Mouse (Mus musculus): ENCODE results near the gene Chtop. TPM values are rescaled to one million over a fixed set of nuclear protein-coding genes. Genes with fewer than 3 reads are reported as not detected.

Gene Chtop
- polyA plus RNA-seq, 1 experiment from 2014 or later: 92.0 TPM

DNA sequence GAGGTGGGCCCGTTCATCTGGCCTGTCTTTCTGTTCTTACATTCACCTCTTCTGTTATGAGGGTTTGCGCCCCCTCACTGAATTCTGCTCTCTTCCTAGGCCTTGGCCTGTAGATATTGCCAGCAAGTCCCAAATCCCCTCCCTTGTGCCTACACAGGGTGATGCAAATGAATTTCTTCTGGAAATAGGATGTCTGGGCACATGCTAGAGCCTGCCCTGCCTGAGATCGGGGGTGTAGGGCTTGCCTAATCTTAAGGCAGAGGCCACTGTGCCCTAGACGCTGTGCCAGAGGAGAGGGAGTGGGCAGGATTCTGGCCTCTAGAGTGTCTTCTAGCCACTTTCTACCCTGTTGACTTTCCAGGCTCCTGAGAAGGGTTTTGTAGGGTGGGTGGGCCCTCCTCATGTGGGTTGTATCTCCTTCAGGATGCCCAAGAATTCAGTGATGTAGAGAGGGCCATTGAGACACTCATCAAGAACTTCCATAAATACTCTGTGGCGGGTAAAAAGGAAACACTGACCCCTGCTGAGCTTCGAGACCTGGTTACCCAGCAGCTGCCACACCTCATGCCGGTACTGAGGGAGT, 18.1 kb upstream of the Chtop start:
- Histone ChIP-seq H3K27ac (replicated peaks) (no peak overlapping the region), H3K4me2 (no peak overlapping the region), H3K9me3 (0 out of 2 replicates have a peak, but pooled peaks cover 5% of the 10 kb centered on the region), H3K9ac (no peak overlapping the region), H3K4me3 (no peak overlapping the region), H3K4me1 (peaks cover 6% of the 10 kb centered on the region; the same call in 1 of the 2 replicates), H3K36me3 (peaks cover 5% of the 10 kb centered on the region), H3K27me3 (replicated peaks) (no peaks in the 10 kb centered on the region)
- 80% methylated on average over 7 of the region's 7 CpGs for WGBS
- ATAC-seq (ENCODE audit: extremely low read depth, insufficient number of reproducible peaks, low FRiP score, low TSS enrichment): no peak

DNA sequence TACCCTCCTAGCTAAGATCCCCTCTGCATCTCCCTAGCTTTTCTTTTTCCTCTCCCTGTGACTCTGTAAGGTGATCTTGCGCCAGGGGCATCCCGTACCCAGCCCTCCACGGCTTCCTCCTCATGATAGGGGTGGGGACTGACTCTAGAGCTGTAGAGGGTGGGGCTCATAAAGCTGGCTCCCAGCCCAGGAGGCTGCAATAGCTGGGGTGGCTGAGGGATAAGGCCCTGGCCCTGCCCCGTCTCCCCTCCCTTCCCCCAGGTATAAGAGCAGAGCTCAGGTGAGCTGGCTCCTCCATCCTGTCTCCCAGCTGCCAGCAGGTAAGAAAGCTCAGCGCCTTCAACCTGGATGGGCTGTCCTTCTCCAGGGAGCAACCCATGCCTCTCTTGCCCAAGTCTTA, 17.3 kb upstream of the Chtop start, which contains the start of gene S100a14:
S100a14 (plus strand) TSS at position 277 of the 400 bp plus-strand sequence.
- no peak for ATAC-seq (ENCODE audit: extremely low read depth, insufficient number of reproducible peaks, low FRiP score, low TSS enrichment)
- H3K4me3 ChIP-seq: no peak within 1 kb of the TSS

DNA sequence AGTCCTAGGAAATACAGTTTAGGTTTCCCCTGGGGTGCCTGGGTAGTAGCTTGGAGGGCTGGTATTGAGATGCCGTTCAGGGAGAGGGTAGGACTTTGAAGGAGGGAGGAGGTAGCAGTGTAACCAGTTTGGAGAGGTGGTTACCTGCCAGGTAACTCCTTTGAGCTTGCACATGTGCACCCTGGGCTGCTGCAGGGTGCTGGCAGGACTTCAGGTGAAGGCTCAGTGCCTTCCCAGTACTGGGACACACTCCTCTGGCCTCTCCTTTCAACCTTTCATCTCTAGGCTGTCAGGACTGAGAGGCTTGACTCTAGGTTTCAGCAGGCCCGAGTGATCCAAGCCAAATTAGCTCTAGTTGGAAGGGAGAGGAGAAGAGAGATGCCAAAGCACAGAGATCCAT, 16.8 kb upstream of the Chtop start:
- no peaks in the 10 kb centered on the region for H3K27me3 ChIP-seq (replicated peaks)
- peaks cover 6% of the 10 kb centered on the region; the same call in 1 of the 2 replicates for H3K4me1 ChIP-seq
- H3K4me2 ChIP-seq: no peak overlapping the region
- peaks cover 5% of the 10 kb centered on the region for H3K36me3 ChIP-seq
- no peak overlapping the region for H3K9ac ChIP-seq
- 0 out of 2 replicates have a peak, but pooled peaks cover 5% of the 10 kb centered on the region for H3K9me3 ChIP-seq
- no peak overlapping the region for H3K27ac ChIP-seq (replicated peaks)
- 76% methylated on average over 2 of the region's 2 CpGs for WGBS
- no peak for ATAC-seq (ENCODE audit: extremely low read depth, insufficient number of reproducible peaks, low FRiP score, low TSS enrichment)
- H3K4me3 ChIP-seq: no peak overlapping the region

More for the DNA sequence above, 17.3 kb upstream of the Chtop start, which contains the start of gene S100a14:
- WGBS: 32% methylated on average over 5 of the region's 5 CpGs
- Histone ChIP-seq H3K36me3 (peaks cover 5% of the 10 kb centered on the region), H3K27me3 (replicated peaks) (no peaks in the 10 kb centered on the region), H3K4me1 (peaks cover 6% of the 10 kb centered on the region; the same call in 1 of the 2 replicates), H3K9ac (no peak within 1 kb of the TSS), H3K27ac (replicated peaks) (no peak within 1 kb of the TSS), H3K4me2 (no peak within 1 kb of the TSS), H3K9me3 (0 out of 2 replicates have a peak, but pooled peaks cover 5% of the 10 kb centered on the region)

DNA sequence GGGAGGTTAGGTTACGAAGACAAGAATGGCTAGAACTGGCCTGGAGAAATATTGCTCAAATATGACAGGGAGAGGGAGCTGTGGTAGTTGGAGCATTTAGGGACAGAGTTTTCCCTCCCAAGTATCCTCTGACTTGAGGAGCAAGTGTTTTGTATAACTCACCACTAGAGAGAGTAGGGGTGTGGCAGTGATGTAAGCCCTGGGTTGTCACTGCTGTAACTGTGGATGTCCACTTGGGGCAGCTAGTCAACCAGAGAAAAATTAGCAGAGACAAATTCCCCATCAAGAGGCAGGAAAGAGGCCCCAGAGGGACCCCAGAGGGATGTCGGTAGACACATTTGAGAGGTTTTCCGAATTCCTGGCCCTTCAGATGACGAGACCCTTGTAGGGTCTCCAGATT, 16.1 kb upstream of the Chtop start:
- ATAC-seq (ENCODE audit: extremely low read depth, insufficient number of reproducible peaks, low FRiP score, low TSS enrichment): no peak
- H3K4me1 ChIP-seq: peaks cover 6% of the 10 kb centered on the region; the same call in 1 of the 2 replicates
- H3K27me3 ChIP-seq (replicated peaks): no peaks in the 10 kb centered on the region
- no peak overlapping the region for H3K4me2 ChIP-seq
- H3K36me3 ChIP-seq: peaks cover 5% of the 10 kb centered on the region
- H3K9ac ChIP-seq: no peak overlapping the region
- H3K4me3 ChIP-seq: no peak overlapping the region
- WGBS: 51% methylated on average over 4 of the region's 4 CpGs
- 0 out of 2 replicates have a peak, but pooled peaks cover 5% of the 10 kb centered on the region for H3K9me3 ChIP-seq
- no peak overlapping the region for H3K27ac ChIP-seq (replicated peaks)

DNA sequence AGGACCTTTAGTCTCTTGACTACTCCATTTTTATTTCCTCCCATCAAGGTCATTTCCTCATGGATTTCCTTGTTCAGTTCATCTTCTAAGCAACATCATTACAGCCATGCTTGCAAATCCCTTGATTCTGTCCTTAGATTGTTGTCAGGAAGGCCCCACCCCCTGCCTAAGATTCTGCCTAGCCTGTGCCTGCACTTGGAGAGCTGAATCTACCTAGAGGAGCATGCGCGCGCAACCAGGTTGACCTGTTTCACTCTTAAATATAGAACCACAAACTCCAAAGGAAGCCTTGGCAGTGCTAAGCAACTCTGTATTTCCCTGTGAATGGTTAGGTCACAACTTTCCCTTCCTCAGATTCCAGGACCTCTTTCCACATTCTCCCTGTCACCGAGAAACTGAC, 8.4 kb upstream of the Chtop start:
- H3K27me3 ChIP-seq (replicated peaks): 0 out of 2 replicates have a peak, but pooled peaks cover 3% of the 10 kb centered on the region
- ATAC-seq (ENCODE audit: extremely low read depth, insufficient number of reproducible peaks, low FRiP score, low TSS enrichment): no peak
- 71% methylated on average over 4 of the region's 4 CpGs for WGBS

DNA sequence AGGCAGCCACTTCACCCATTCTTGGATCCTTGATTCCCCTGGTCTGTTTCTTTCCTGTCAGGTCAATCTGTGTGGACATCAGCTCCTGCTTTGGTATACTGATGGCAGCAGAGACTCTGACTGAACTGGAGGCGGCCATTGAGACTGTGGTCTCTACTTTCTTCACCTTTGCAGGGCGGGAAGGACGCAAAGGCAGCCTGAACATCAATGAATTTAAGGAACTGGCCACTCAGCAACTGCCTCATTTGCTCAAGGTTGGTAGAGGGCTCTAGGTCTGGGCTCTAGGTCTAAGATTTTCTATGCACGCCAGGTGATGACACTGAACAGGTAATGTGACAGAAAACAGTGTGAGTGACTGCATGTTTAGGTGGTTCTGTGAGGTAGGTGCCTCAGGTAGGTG, 6.5 kb upstream of the Chtop start:
- no peaks in the 10 kb centered on the region for H3K9me3 ChIP-seq
- peaks cover 5% of the 10 kb centered on the region for H3K36me3 ChIP-seq
- peaks cover 27% of the 10 kb centered on the region for H3K4me1 ChIP-seq
- H3K9ac ChIP-seq: no peak overlapping the region
- ATAC-seq (ENCODE audit: extremely low read depth, insufficient number of reproducible peaks, low FRiP score, low TSS enrichment): no peak
- peak overlapping the region; percentile 63; the same call in 1 of the 2 replicates for H3K4me3 ChIP-seq
- H3K4me2 ChIP-seq: peak overlapping the region; percentile 96
- 83% methylated on average over 4 of the region's 4 CpGs for WGBS
- 0 out of 2 replicates have a peak, but pooled peaks cover 9% of the 10 kb centered on the region for H3K27me3 ChIP-seq (replicated peaks)
- H3K27ac ChIP-seq (replicated peaks): no peak overlapping the region

More for the DNA sequence above, 8.4 kb upstream of the Chtop start:
- no peaks in the 10 kb centered on the region for H3K9me3 ChIP-seq
- H3K9ac ChIP-seq: no peak overlapping the region
- no peaks in the 10 kb centered on the region for H3K36me3 ChIP-seq
- no peak overlapping the region for H3K27ac ChIP-seq (replicated peaks)
- H3K4me2 ChIP-seq: no peak overlapping the region
- H3K4me3 ChIP-seq: no peak overlapping the region
- H3K4me1 ChIP-seq: peaks cover 22% of the 10 kb centered on the region

- H3K27ac ChIP-seq (replicated peaks): peak overlapping the region; percentile 79
- 17% methylated on average over 1 of the region's 1 CpGs for WGBS
- 0 out of 2 replicates have a peak, but pooled peaks cover 9% of the 10 kb centered on the region for H3K27me3 ChIP-seq (replicated peaks)
- ATAC-seq (ENCODE audit: extremely low read depth, insufficient number of reproducible peaks, low FRiP score, low TSS enrichment): no peak
- peak overlapping the region; percentile 82 for H3K9ac ChIP-seq
- H3K4me1 ChIP-seq: peaks cover 27% of the 10 kb centered on the region
- peak overlapping the region; percentile 96 for H3K4me2 ChIP-seq
- H3K4me3 ChIP-seq: peak overlapping the region; percentile 63
- H3K9me3 ChIP-seq: no peaks in the 10 kb centered on the region
- peaks cover 11% of the 10 kb centered on the region for H3K36me3 ChIP-seq
These were observed 5.9 kb upstream of the Chtop start for GRCm38 (mm10) chr3:90515242-90515641.

GRCm38 (mm10) chr3:90514691-90515090, 5.4 kb upstream of the Chtop start:
- peak overlapping the region; percentile 82 for H3K9ac ChIP-seq
- H3K36me3 ChIP-seq: peaks cover 11% of the 10 kb centered on the region
- H3K27ac ChIP-seq (replicated peaks): peak overlapping the region; percentile 79
- H3K9me3 ChIP-seq: no peaks in the 10 kb centered on the region
- ATAC-seq (ENCODE audit: extremely low read depth, insufficient number of reproducible peaks, low FRiP score, low TSS enrichment): peak; percentile 74
- H3K4me2 ChIP-seq: peak overlapping the region; percentile 96
- WGBS: 0% methylated on average over 10 of the region's 10 CpGs
- H3K27me3 ChIP-seq (replicated peaks): 0 out of 2 replicates have a peak, but pooled peaks cover 9% of the 10 kb centered on the region
- peak overlapping the region; percentile 63 for H3K4me3 ChIP-seq
- peaks cover 27% of the 10 kb centered on the region for H3K4me1 ChIP-seq

DNA sequence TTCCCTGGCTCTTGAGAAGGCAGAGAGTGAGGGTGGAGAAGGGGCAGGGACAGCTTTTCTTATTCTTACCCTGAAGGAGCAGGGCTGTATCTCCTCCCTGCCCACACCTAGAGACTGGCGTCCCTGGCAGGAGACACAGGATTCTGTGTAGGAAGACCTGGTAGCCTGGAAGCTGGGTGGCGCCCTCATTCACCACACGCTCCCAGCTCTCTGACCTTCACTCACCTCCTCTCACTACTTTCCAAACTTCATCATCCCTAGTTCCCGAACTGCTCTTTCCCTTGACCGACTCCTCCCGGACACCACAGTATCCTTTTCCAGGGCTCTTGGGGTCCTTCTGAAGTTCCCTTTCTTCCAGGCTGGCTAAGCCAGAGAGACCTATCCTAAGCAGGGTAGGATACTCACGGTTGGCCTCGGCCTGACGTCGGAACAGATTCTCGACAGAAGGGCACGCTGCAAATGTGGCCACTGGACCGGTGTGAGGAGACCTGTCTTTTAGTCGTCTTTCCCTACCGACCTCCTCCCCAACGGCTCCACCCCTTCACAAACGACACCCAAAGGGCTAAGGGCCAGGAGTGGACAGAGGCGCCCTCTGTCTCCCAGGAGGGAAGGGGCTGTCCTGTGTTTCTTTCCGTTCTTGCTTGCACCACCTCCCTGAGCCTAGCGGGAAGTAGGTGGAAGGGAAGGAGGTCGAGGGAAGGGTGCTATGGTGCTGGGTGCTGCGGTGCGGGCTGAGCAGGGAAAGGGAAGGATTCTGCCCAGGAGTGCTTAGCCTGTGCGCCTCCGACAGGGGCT, 4.7 kb upstream of the Chtop start, which contains the start of the genes S100a1 and S100a13:
S100a1 (minus strand) TSS at position 597 of the 795 bp plus-strand sequence.
S100a13 (plus strand) TSS at position 640 of the 795 bp plus-strand sequence.
- 3% methylated on average over 25 of the region's 25 CpGs for WGBS
- H3K4me1 ChIP-seq: peaks cover 27% of the 10 kb centered on the region
- H3K27me3 ChIP-seq (replicated peaks): 0 out of 2 replicates have a peak, but pooled peaks cover 9% of the 10 kb centered on the region
- H3K4me3 ChIP-seq: peak within 1 kb of the TSS; percentile 63
- peak within 1 kb of the TSS; percentile 82 for H3K9ac ChIP-seq
- ATAC-seq (ENCODE audit: extremely low read depth, insufficient number of reproducible peaks, low FRiP score, low TSS enrichment): peak; percentile 33
- peak within 1 kb of the TSS; percentile 96 for H3K4me2 ChIP-seq
- peak within 1 kb of the TSS; percentile 79 for H3K27ac ChIP-seq (replicated peaks)
- H3K9me3 ChIP-seq: no peaks in the 10 kb centered on the region
- peaks cover 11% of the 10 kb centered on the region for H3K36me3 ChIP-seq

DNA sequence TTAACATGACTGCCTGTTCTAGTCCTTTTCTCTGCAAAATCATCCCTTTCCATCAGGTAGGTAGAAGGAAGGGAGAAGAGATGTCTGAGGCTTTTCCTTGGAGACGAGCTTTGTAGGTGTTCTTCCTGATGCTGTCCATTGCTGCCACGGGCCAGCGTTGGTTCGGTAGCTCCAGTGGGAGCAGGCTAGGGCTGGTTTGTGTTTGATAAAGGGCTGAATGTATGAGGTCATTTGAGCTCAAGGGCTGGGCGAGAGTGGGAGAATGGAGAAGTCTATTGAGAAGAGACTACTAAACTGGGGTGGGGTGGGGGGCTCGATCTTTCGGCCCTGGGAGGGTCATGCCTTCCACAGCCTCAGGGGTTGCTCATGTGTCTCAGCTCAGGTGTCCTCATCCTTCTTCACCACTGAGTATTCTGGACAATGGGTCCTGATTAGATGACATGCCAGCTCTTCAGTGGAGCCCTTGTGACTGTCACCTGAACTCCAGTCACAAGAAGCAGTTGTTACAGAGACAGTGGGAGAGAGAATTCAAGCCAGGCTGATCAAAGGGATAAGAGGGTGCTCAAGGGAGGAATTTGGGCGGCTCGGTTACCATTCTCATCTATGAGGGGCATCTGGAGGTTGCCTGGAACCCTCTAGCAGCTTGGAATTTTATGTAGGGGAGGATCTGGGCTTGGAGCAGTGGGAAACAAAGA, 3.8 kb upstream of the Chtop start:
- H3K9me3 ChIP-seq: no peaks in the 10 kb centered on the region
- H3K4me2 ChIP-seq: peak overlapping the region; percentile 96
- H3K27ac ChIP-seq (replicated peaks): peak overlapping the region; percentile 79; the same call in 1 of the 2 replicates
- ATAC-seq (ENCODE audit: extremely low read depth, insufficient number of reproducible peaks, low FRiP score, low TSS enrichment): no peak
- H3K4me3 ChIP-seq: peak overlapping the region; percentile 63
- WGBS: 64% methylated on average over 9 of the region's 9 CpGs
- peaks cover 11% of the 10 kb centered on the region for H3K36me3 ChIP-seq
- peak overlapping the region; percentile 82 for H3K9ac ChIP-seq
- 0 out of 2 replicates have a peak, but pooled peaks cover 9% of the 10 kb centered on the region for H3K27me3 ChIP-seq (replicated peaks)
- H3K4me1 ChIP-seq: peaks cover 30% of the 10 kb centered on the region
